Mouse (Mus musculus) adrenal gland, postnatal 10 days (tissue): ENCODE measurements around the gene Fgd5. TPM values are rescaled to one million over a fixed set of nuclear protein-coding genes. Genes with fewer than 3 reads are reported as not detected.
A peak's percentile ranks its signal among the peaks of the same experiment; 100 is the strongest.

Experiments
- DNase-seq: peaks from one replicate; pipeline ENCODE4 v3.0.0; 2021; ENCODE audit warnings: mixed read lengths
- total RNA-seq, 2 experiments: library from RNA; stranded (reverse); gene quantifications; 2 replicates each; pipeline ENCODE4 v1.2.3; 2021

Gene Fgd5
- total RNA-seq, 2 experiments from 2014 or later: 21.8 to 27.4 TPM

DNA sequence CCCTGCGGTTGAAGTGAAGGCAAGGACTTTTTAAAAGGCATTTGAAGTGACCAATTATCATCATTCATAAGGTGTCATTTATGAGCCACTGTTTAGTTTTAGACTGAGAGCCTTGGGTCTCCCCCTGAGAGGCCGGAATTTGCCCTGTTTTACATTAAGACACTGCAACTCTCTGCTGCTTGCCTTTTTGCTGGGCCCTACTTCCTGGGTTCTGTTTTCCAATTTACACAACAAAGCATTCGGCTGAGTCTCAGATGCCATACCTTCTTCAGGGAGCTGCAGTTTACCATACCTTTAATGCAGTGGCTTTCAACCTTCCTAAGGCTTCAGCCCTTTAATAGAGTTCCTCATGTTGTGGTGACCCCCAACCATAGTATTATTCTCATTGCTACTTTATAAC, 26.1 kb downstream of the Fgd5 start:
- DNase-seq: no peak

DNA sequence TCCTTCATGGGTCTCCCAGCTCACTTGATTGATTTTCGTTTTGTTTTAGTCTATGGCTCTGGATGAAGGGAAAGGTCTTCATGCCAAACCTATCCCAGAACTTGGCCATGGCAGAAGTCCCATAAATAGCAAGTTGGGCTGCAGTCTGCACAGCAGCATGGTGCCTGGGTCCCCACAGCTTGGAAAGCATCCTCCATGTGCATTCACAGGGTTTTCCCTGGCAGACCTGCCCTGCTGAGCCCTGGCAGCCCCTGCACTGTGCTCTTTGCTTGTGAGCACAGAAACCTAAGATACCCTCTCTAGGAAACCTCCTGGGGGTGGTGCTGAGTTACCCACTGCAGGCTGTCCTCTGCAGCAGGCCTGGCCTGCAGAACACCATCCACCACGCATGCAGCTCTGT, 32.2 kb downstream of the Fgd5 start:
- no peak for DNase-seq

DNA sequence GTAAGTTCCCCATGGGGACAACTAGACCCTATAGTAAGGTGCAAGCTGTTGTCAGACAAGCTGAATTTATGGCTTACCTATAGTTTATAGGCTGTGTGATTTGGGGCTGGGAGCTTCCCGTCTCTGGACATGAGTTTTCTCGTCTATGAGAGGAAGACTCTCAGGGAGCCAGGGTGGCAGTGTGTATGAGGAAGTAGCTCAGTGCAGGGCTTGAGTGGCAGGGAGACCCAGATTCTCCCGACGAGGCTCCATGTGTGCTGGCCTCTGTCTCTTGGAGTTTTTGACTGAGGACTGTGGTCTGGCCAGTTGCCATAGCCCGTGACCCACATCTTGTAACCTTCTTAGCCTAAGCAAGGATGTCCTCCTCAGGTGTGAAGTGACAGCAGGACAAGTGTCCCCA, 33.7 kb downstream of the Fgd5 start:
- DNase-seq: no peak

DNA sequence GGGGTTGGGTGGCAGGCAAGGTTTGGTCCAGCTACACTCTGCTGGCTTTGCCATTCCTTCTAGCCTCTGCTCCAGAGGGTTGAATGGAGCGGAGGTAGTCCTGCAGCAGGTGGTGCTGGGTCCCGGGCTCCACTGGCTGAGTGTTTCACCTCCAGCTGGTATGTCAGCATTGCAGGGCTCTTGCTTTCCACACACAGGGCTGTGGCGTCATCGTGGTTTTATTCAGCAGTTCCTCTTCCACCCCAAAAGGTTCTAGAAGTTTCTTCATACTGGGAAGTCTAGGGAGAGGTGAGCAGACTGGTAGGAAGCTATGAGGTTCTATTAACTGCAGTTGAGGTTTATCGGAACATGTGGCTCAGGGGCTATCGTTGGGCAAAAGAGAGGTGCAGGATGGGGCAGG, 34.4 kb downstream of the Fgd5 start:
- DNase-seq: no peak

DNA sequence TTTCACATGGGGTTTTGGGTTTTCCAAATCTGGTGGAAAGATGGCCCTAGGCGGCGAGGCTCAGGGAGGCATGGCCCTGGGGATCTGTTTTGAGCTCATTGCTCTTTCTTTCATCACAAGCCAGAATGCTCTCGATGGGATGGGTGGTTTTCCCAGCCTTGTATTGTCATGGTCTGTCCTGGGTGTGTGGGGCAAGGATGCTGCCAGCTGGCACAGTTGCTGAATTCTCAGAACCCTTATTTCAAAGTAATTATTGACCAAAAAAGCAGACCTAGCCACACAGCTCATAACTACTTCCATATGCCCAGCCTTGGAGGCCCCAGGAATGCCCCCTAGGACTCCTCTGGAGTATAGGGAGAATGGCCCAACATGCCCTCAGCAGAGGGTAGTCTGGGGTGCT, 34.9 kb downstream of the Fgd5 start:
- no peak for DNase-seq

DNA sequence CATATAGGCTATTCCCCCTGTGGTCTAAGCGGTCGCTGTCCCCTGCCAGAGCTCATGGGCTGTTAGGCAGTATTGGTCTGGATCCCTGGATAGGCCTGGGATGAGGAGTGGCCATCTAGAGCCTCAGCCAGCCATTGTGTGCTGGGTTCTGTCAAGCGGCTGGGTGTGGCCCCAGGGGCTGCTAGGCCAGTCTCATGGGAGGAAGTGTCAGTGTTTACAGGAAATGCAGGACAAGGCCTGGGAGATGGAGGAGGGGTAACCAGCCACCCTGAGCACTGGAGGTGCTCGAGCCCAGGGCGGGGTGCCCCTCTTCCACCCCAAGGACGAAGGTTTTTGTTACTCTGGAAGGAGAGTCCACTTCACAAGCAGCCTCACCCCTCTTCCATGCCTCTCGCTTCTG, 36.3 kb downstream of the Fgd5 start:
- DNase-seq: peak; percentile 34

DNA sequence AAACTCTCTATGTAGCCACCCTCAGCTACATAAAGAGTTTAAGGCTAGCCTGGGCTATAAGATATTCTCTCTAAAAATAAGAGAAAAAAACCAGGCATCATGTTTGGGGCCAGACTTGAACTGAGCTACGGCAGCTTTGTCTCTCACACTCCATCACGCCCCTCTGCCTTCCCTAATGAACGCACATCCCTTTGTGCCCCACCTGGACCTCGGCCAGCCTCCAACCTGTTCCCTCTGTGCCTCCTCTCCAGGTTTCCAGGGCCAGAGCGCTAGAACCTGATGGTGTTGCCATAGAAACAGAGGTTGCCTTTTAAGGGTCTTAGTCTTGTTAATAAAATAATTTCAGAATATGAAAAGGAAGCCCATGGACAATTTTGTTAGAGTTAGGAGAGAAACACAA, 37.2 kb downstream of the Fgd5 start:
- DNase-seq: no peak

DNA sequence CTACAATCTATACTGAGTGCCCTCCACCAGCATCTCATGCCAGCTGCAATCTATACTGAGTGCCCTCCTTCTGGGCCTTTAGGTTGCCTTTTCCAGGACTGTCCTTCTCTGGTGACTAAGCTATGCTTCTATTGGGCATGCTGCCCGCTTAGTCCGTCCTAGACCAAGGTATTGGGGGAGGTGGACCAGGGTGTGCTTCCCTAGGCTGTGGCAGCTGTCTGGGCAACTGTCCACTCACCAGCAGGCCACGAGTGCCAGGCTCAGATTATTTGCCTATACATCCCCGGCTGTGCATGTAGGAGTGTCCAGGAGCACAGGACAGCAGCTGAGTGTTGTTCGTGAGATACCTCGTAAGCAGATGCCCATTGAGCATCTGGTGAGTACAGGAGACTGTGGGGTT, 38.1 kb downstream of the Fgd5 start:
- no peak for DNase-seq

DNA sequence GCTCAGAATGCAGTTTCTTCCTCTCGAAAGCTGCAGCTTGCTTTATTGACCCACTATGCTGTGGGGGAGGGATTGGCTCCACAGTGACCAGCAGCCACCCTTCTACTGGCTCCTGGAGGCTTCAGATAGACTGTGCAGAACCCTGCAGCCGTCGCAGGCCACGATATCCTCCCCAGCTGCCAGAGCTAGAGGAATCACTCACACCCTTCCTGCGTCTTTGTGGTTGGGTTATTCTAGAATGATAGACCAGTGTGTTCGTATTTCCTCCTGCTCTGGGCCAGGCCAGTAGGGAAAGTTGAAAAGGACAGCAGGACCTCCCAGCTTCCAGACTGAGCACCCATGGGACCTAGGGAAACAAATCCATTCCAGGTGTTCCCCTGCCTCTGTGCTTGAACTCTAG, 39.7 kb downstream of the Fgd5 start:
- DNase-seq: no peak

DNA sequence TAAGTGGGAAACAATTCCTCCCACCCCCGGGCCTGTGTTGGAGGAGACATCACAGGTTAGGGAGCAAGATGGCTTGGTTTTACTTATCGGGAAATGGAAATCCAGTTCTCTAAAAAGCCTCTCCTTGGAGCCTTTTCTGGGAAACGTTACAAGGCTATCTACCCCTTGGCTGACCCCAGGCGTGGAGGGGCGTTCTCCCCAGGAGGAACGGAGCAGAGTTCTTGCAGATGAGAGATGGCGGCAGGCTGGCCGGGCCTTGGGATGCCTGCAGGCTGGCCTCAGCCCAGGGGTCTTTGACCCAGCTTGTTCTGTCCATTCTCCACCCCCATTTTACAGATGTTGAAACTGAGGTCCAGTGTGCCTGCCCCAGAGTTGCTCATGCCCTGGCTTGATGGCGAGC, 42.4 kb downstream of the Fgd5 start:
- no peak for DNase-seq

DNA sequence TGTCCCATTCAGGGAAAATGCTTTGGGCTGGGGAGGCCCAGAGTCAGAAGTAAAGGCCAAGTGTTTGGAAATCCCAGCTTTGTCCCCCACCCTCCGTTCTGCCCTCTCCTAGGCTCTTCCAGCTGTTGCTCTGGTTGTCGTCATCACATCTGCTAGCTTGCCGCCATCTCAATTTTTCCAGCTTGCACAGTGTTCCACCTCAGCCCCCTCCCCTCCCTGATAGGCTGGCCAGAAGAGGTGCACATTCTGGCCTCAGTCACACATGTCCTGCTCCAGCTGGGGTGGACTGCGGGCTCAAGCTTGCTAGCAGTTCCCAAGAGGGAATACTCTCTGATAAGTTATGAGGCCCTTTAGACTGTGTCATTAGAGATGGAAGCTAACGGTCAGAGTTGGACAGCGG, 42.8 kb downstream of the Fgd5 start:
- no peak for DNase-seq

DNA sequence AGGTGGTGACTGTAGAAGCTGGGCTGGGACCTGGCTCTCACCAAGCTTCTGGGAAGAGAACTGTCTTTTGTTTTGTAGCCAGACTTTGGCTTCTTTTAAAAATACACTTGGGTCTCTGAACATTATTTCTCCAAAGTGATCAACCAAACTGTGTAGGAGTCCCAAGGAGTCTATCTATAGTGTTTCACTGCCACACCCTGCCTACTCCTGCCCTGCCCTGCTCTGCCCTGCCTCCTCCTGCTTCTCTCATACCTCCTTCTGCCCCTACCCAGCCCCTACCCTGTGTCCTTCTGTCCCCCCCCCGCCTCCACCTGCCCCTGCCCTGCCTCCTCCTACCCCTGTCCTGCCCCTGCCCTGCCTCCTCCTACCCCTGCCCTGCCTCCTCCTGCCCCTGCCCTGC, 46.6 kb downstream of the Fgd5 start:
- DNase-seq: no peak

DNA sequence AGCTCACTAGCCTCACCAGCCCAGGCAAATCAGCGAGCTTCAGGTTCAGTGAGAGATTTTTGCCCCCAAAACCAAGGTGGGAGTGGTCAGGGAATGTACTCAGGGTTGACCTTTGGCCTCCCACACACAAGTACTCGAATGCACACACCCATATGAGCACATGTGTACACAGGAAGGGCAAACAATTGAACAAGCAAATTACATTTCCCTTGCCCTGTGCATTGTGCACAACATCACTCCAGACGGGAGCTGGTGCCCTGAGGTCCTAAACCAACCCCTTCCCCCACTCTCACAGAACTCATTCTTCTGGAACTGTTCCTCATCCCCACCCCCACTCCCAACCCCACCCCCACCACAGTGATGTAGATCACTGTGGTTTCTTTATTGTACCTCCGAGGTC, 48.7 kb downstream of the Fgd5 start:
- DNase-seq: no peak

DNA sequence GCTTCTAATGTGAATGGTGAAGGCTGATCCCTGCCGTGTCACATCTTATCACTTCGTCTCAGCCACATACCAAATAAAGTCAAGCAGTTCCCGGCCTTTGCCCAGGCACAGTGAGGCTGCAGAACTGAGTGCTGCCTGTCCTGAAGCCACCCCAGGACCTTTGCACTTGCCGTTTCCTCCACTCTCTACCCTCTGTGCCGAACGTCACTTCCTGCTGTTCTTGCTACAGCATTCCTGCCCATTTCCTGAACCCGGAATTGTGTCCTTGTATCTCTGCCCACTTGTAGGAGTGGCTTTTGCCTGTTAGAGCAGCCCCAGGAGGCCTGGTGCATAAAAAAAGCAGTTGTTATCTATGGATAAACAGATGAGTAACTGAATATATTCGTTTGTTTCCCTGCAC, 52.0 kb downstream of the Fgd5 start:
- no peak for DNase-seq

DNA sequence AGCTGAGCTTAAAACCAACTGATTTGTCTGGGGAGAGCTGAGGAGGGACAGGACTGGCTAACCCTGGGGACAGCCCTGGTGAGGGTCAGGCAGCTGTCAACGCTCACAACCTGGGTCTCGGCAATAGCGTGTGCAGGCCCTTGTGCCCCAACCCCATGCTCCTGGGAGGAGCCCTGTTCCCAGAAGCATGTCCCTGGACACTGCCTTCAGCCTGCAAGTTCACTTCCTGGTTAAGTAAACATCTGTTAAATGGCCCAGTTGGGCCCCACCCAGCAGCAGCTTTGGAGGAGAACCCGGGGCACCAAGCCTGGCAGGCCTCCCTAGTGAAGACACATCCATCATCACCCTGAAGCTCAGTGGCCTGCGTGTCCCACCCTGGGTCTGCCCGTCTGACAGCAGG, 56.0 kb downstream of the Fgd5 start:
- peak; percentile 45 for DNase-seq

DNA sequence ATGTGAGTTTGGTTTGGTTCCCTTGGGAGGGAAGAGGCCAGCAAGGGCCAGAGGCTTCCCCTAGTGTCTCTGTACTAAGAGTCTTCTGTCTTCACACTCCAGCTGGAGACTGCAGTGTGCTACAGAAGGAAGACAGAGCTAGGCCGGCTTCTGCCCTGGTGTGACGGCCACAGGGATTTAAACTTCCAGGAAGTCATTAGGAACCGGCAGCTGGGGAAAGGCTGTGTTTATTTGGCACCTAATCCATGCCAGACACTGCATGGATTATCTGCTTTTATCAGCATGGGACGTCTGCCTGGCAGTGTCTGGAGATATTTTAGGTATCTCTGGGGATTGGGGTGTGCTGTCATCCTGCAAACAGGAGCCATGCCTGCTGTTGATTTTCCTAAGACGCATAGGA, 57.7 kb downstream of the Fgd5 start:
- DNase-seq: no peak

DNA sequence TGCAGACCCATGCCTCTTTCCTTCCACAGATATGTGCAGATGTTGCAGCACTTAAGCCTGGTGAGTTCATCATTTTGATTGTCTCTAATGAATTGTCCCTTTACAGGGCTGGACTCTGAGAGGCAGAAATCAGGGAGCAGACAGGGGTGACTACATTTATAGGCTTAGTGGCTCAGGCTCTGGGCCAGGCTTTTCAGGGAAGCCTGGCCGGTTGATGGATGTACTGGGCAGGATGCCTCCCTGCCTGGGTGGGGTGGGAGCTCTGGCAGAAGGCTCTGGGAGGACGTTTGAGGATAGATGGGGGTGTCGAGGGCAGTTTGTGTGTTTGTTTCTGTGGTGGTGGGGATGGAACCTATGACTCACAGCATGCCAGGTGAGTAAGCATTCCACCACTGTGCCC, 59.5 kb downstream of the Fgd5 start:
- DNase-seq: no peak

DNA sequence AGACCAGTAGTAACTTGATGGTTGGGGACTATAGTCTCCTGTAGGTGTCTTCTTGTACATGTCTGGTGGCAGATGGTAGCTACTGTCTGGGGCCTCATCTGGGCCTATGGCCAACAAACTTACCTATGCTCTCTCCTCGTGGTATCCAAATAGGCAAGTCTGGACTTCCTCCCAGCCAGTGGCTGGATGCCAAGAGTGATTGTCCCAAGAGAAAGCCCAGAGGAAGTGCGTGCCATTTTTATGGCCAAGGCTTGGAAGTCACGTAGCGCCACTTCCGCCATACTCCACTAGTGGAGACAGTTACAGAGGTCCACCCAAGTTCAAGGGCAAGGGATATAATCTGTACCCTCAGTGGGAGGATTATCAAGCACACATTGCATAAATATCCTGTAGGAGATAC, 62.6 kb downstream of the Fgd5 start:
- peak; percentile 67 for DNase-seq

DNA sequence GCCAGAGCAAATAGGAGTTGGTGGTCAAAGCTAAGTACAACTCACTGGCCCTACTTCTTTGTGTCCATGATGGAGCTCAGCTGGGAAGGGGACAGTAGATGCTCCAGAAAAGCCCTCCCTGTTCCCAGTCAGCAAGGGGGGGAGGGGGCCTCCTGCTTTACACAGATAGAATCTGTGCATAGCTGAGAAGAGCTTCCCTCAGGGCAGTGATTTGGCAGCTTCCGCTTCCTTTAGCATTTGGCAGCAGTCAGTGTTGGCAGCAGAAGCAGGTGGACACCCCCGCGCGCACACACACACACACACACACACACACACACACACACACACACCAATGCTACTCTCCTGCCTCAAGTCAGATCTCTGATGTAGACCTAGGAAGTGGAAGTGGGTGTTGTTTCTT, 63.4 kb downstream of the Fgd5 start:
- DNase-seq: peak; percentile 44

DNA sequence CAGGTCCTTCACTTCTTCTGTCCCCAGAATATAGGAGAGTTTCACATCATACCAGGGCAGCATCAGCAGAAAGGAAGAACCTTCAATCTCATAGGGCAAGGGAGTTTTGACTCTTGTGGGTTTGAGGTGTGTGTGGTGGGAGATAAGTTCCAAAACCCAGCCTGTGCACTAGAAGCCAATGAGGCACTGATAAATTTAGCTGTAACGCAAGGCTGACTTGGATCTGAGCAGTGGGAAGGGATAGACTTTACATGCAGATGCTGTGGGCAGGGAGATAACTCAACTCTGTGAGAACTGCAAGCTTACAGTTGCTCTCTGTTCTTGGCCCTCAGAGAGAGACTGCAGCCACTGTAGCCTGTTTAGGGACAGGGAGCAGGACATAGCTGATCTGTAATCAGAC, 64.2 kb downstream of the Fgd5 start:
- no peak for DNase-seq

DNA sequence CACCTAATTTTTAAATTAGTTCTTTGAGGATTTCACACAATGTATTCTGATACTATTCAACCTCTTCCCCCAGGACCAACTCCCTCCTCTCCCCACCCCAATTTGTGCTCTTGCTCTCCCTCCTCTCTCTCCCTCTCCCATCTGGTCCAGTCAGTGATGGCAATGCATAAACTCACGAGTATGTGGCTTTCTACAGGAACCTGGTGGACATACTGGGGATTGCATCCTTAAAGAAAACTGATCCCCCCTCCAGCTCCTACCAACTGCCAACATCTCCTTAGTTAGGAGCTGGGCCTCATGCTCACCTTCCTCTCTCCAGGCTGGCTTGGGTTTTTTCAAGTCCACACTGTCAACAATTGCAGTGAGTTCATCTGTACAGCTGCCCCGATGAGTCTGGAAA, 79.1 kb downstream of the Fgd5 start:
- no peak for DNase-seq

DNA sequence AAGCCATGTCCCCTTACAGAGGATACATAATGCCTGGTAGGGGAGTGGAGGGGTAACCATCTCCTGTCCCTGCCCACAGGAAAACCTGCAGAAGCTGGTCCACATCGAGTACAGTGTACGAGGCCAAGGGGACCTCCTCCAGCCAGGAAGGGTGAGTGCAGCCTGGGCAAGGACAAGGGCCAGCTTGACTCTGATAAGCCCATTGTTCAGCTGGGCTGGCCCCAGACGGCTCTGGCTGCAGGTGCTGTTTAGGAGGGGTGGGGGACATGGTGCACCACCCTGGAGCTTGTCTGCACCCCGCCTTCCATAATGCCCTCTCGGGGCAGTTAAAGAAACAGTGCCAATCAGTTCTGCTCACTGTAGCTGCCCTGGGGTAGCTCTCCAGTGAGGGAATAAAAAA, 83.0 kb downstream of the Fgd5 start:
- DNase-seq: no peak

DNA sequence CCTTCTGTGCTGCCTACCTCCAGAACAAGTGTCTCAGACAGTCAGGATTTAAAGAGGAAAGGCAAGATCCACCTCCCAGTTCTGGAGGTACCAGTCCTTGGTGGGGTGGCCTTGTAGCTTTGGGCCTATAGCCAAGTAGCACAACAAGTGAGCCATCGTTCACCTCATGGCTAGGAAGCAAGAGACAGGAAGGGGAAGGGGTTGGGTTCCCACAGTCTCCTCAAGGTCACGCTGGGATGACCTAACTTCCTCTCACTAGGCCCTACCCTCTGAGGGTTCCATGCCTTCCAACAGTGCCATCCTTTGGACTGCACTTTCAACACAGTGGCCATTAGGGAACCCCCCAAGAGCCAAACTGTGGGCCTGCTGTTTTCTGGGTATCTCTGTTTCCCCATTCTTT, 84.8 kb downstream of the Fgd5 start:
- DNase-seq: peak; percentile 29

DNA sequence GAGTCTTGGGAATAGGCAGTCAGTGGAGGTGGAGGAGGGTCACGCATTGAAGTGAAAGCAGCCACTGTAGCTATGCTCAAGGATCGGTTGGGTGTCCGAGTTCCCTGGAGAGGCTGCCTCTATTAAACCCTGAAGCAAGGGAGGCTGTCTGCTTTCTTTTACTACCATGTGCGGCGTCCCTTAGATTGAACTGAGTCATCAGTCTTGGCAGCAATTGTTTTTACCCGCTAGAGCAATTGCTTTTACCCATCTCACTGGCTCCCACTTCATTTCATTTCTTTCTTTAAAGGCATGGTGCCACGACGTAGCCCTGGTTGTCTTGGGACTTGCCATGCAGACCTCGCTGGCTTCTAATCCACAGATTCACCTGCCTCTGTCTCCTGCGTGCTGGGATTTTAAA, 85.4 kb downstream of the Fgd5 start:
- DNase-seq: peak; percentile 16

DNA sequence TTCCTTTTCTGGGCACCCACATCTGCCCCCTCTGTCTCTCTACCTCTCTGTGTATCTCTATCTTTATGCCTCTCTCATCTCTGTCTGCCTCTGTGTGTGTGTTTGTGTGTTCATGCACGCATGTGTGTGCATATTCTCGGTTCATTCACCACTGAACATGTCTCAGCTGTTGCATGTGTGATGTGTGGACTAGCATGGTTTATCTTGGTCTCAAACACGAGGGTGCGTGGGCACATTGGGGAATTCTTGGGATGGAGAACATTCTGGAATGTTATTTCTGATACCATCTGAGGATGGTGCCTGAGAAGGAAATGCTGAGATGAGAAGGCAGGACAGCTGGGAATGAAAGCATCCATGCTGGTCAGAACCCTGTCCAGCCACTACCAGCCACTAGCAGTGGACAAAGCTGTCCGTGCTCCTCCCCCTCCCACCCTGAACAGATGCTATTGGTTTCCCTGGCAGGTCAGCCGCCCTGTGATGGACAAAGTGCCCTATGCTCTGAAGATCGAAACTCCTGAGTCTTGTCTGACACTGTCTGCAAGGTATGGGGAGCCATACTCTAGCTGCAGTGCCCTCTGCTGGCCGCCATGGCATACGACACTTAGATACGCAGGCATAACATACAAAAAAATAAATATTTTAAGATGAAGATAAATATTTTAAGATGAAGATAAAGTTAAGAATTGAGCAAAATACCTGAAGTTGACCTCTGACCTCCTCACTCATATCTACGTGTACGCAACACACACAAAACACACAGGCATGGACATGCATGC, 87.2 kb downstream of the Fgd5 start:
- peak; percentile 76 for DNase-seq
